Mouse (Mus musculus) erythroblast, embryonic 14.5 days (primary cell): ENCODE results near the gene Arid5b. TPM values are rescaled to one million over a fixed set of nuclear protein-coding genes. Genes with fewer than 3 reads are reported as not detected.

ENCODE experiments used
- H3K27me3 ChIP-seq: 2 replicates; pipeline ENCODE4 v1.6.1; 2012; ENCODE audit warnings: inconsistent platforms; ENCODE audit not compliant: control insufficient read depth
- H3K36me3 ChIP-seq: 2 replicates; pipeline ENCODE4 v1.6.1; 2012; ENCODE audit warnings: mild to moderate bottlenecking, inconsistent platforms; ENCODE audit not compliant: control insufficient read depth
- H3K4me1 ChIP-seq: 2 replicates; pipeline ENCODE4 v1.6.1; 2012; ENCODE audit warnings: inconsistent platforms; ENCODE audit not compliant: control insufficient read depth
- H3K4me3 ChIP-seq: replicated peaks from 2 replicates; pipeline ENCODE3; 2012; ENCODE audit warnings: moderate library complexity, mild to moderate bottlenecking, inconsistent platforms
- H3K9me3 ChIP-seq: 2 replicates; pipeline ENCODE4 v1.6.1; 2012; ENCODE audit warnings: low read length, inconsistent platforms, mixed read lengths; ENCODE audit not compliant: control insufficient read depth
- GATA1 ChIP-seq: IDR thresholded peaks from 2 replicates; pipeline ENCODE4 v1.6.1; 2012; ENCODE audit warnings: low read length, inconsistent platforms, mixed read lengths
- TAL1 ChIP-seq: IDR thresholded peaks from 3 replicates; pipeline ENCODE4 v1.6.1; 2012; ENCODE audit warnings: low read length, inconsistent platforms, mixed read lengths
- polyA plus RNA-seq: library from polyadenylated mRNA; stranded (reverse); fragments of >175 nt; gene quantifications from 2 replicates; pipeline ENCODE4 v1.2.3, GENCODE M21; 2012

Gene Arid5b
- polyA plus RNA-seq, 1 experiment = 0.01 TPM

- no peak overlapping the region for H3K4me3 ChIP-seq
- TF ChIP-seq GATA1 = no peak
- no peak for TF ChIP-seq TAL1
- no peaks in the 10 kb centered on the region for H3K9me3 ChIP-seq
Measured at GRCm38 (mm10) chr10:68256134-68256533, 22.4 kb downstream of the Arid5b start.

GRCm38 (mm10) chr10:68253452-68254117 lies 25.0 kb downstream of the Arid5b start:
- Histone ChIP-seq H3K36me3 (no peaks in the 10 kb centered on the region), H3K4me1 (peaks cover 5% of the 10 kb centered on the region), H3K27me3 (no peaks in the 10 kb centered on the region), H3K4me3 (no peak overlapping the region), H3K9me3 (no peaks in the 10 kb centered on the region)
- no peak for TF ChIP-seq GATA1
- no peak for TF ChIP-seq TAL1

More at GRCm38 (mm10) chr10:68256134-68256533, 22.4 kb downstream of the Arid5b start:
- H3K27me3 ChIP-seq = no peaks in the 10 kb centered on the region
- no peaks in the 10 kb centered on the region for H3K36me3 ChIP-seq
- no peaks in the 10 kb centered on the region for H3K4me1 ChIP-seq

- no peak overlapping the region for H3K4me3 ChIP-seq
- H3K27me3 ChIP-seq = no peaks in the 10 kb centered on the region
- H3K9me3 ChIP-seq = no peaks in the 10 kb centered on the region
- peaks cover 5% of the 10 kb centered on the region for H3K4me1 ChIP-seq
- no peak for TF ChIP-seq TAL1
- no peak for TF ChIP-seq GATA1
- no peaks in the 10 kb centered on the region for H3K36me3 ChIP-seq
Measured at GRCm38 (mm10) chr10:68252650-68253049, 25.9 kb downstream of the Arid5b start.

GRCm38 (mm10) chr10:68249355-68249782 lies 29.2 kb downstream of the Arid5b start:
- H3K27me3 ChIP-seq = no peaks in the 10 kb centered on the region
- no peaks in the 10 kb centered on the region for H3K36me3 ChIP-seq
- H3K4me3 ChIP-seq = no peak overlapping the region
- H3K9me3 ChIP-seq = no peaks in the 10 kb centered on the region
- H3K4me1 ChIP-seq = peaks cover 5% of the 10 kb centered on the region
- no peak for TF ChIP-seq TAL1
- no peak for TF ChIP-seq GATA1

GRCm38 (mm10) chr10:68248281-68249015 lies 30.1 kb downstream of the Arid5b start:
- Histone ChIP-seq H3K27me3 (no peaks in the 10 kb centered on the region), H3K36me3 (no peaks in the 10 kb centered on the region), H3K4me3 (no peak overlapping the region), H3K9me3 (no peaks in the 10 kb centered on the region), H3K4me1 (peaks cover 5% of the 10 kb centered on the region)
- TF ChIP-seq GATA1 = no peak
- TF ChIP-seq TAL1 = no peak

- no peak for TF ChIP-seq GATA1
- TF ChIP-seq TAL1 = no peak
- no peaks in the 10 kb centered on the region for H3K27me3 ChIP-seq
- H3K4me1 ChIP-seq = peaks cover 5% of the 10 kb centered on the region
- no peak overlapping the region for H3K4me3 ChIP-seq
- no peaks in the 10 kb centered on the region for H3K36me3 ChIP-seq
- no peaks in the 10 kb centered on the region for H3K9me3 ChIP-seq
Measured at GRCm38 (mm10) chr10:68247490-68248280, 30.9 kb downstream of the Arid5b start.

GRCm38 (mm10) chr10:68246603-68247247 lies 31.8 kb downstream of the Arid5b start:
- no peak for TF ChIP-seq TAL1
- no peak for TF ChIP-seq GATA1
- H3K9me3 ChIP-seq = no peaks in the 10 kb centered on the region
- no peaks in the 10 kb centered on the region for H3K36me3 ChIP-seq
- H3K4me3 ChIP-seq = no peak overlapping the region
- H3K4me1 ChIP-seq = peaks cover 5% of the 10 kb centered on the region
- H3K27me3 ChIP-seq = no peaks in the 10 kb centered on the region

- Histone ChIP-seq H3K4me1 (no peaks in the 10 kb centered on the region), H3K9me3 (no peaks in the 10 kb centered on the region), H3K27me3 (no peaks in the 10 kb centered on the region), H3K4me3 (no peak overlapping the region), H3K36me3 (no peaks in the 10 kb centered on the region; the same call in 1 of the 2 replicates)
- no peak for TF ChIP-seq TAL1
- TF ChIP-seq GATA1 = no peak
Measured at GRCm38 (mm10) chr10:68240804-68241485, 37.6 kb downstream of the Arid5b start.
